Mouse (Mus musculus): ENCODE results near the gene Vwa8. TPM values are rescaled to one million over a fixed set of nuclear protein-coding genes. Genes with fewer than 3 reads are reported as not detected.
A peak's percentile ranks its signal among the peaks of the same experiment; 100 is the strongest.

Gene Vwa8
- polyA plus RNA-seq, 1 experiment from 2014 or later: 14.7 TPM

GRCm38 (mm10) chr14:79047186-79047585, 198.3 kb downstream of the Vwa8 start:
- H3K4me1 ChIP-seq (ENCODE audit: control insufficient read depth, insufficient read depth, low read length): no peaks in the 10 kb centered on the region
- no peak overlapping the region for H3K9ac ChIP-seq (replicated peaks; ENCODE audit: low read depth, low read length)
- no peak overlapping the region for H3K27ac ChIP-seq (ENCODE audit: low read length)
- no peak overlapping the region for H3K4me3 ChIP-seq (ENCODE audit: low read depth, low read length)
- no peak for ATAC-seq (ENCODE audit: insufficient number of reproducible peaks, insufficient read depth, low FRiP score, low read depth)
- no peaks in the 10 kb centered on the region for H3K9me3 ChIP-seq (ENCODE audit: control insufficient read depth, low read depth, low read length)
- 62% methylated on average over 2 of the region's 2 CpGs for WGBS
- H3K36me3 ChIP-seq (ENCODE audit: control insufficient read depth, insufficient read depth, low read length): no peaks in the 10 kb centered on the region
- no peaks in the 10 kb centered on the region for H3K27me3 ChIP-seq (ENCODE audit: control insufficient read depth, insufficient read depth, low read length)
- H3K4me2 ChIP-seq (replicated peaks; ENCODE audit: low read depth, low read length): no peak overlapping the region

GRCm38 (mm10) chr14:79047956-79048355, 199.1 kb downstream of the Vwa8 start:
- H3K9me3 ChIP-seq (ENCODE audit: control insufficient read depth, low read depth, low read length): no peaks in the 10 kb centered on the region
- no peaks in the 10 kb centered on the region for H3K36me3 ChIP-seq (ENCODE audit: control insufficient read depth, insufficient read depth, low read length)
- no peak for ATAC-seq (ENCODE audit: insufficient number of reproducible peaks, insufficient read depth, low FRiP score, low read depth)
- H3K27ac ChIP-seq (ENCODE audit: low read length): no peak overlapping the region
- H3K4me2 ChIP-seq (replicated peaks; ENCODE audit: low read depth, low read length): no peak overlapping the region
- no peaks in the 10 kb centered on the region for H3K27me3 ChIP-seq (ENCODE audit: control insufficient read depth, insufficient read depth, low read length)
- 80% methylated on average over 6 of the region's 6 CpGs for WGBS
- no peaks in the 10 kb centered on the region for H3K4me1 ChIP-seq (ENCODE audit: control insufficient read depth, insufficient read depth, low read length)
- no peak overlapping the region for H3K9ac ChIP-seq (replicated peaks; ENCODE audit: low read depth, low read length)
- no peak overlapping the region for H3K4me3 ChIP-seq (ENCODE audit: low read depth, low read length)

- no peak overlapping the region for H3K4me3 ChIP-seq (ENCODE audit: low read depth, low read length)
- H3K4me2 ChIP-seq (replicated peaks; ENCODE audit: low read depth, low read length): no peak overlapping the region
- H3K27ac ChIP-seq (ENCODE audit: low read length): no peak overlapping the region
- no peak for ATAC-seq (ENCODE audit: insufficient number of reproducible peaks, insufficient read depth, low FRiP score, low read depth)
- 85% methylated on average over 11 of the region's 11 CpGs for WGBS
- H3K9ac ChIP-seq (replicated peaks; ENCODE audit: low read depth, low read length): no peak overlapping the region
- no peaks in the 10 kb centered on the region for H3K27me3 ChIP-seq (ENCODE audit: control insufficient read depth, insufficient read depth, low read length)
- no peaks in the 10 kb centered on the region for H3K36me3 ChIP-seq (ENCODE audit: control insufficient read depth, insufficient read depth, low read length)
- no peaks in the 10 kb centered on the region for H3K9me3 ChIP-seq (ENCODE audit: control insufficient read depth, low read depth, low read length)
- H3K4me1 ChIP-seq (ENCODE audit: control insufficient read depth, insufficient read depth, low read length): no peaks in the 10 kb centered on the region
Measured at GRCm38 (mm10) chr14:79049544-79049943, 200.7 kb downstream of the Vwa8 start.

GRCm38 (mm10) chr14:79065636-79066035, 216.8 kb downstream of the Vwa8 start:
- H3K27me3 ChIP-seq (ENCODE audit: control insufficient read depth, insufficient read depth, low read length): no peaks in the 10 kb centered on the region
- H3K4me1 ChIP-seq (ENCODE audit: control insufficient read depth, insufficient read depth, low read length): 0 out of 2 replicates have a peak, but pooled peaks cover 3% of the 10 kb centered on the region
- H3K4me3 ChIP-seq (ENCODE audit: low read depth, low read length): no peak overlapping the region
- H3K9me3 ChIP-seq (ENCODE audit: control insufficient read depth, low read depth, low read length): no peaks in the 10 kb centered on the region
- H3K36me3 ChIP-seq (ENCODE audit: control insufficient read depth, insufficient read depth, low read length): no peaks in the 10 kb centered on the region
- 82% methylated on average over 3 of the region's 3 CpGs for WGBS
- no peak overlapping the region for H3K9ac ChIP-seq (replicated peaks; ENCODE audit: low read depth, low read length)
- no peak for ATAC-seq (ENCODE audit: insufficient number of reproducible peaks, insufficient read depth, low FRiP score, low read depth)
- no peak overlapping the region for H3K4me2 ChIP-seq (replicated peaks; ENCODE audit: low read depth, low read length)
- no peak overlapping the region for H3K27ac ChIP-seq (ENCODE audit: low read length)

GRCm38 (mm10) chr14:79069515-79069914, 220.7 kb downstream of the Vwa8 start:
- Histone ChIP-seq H3K4me2 (replicated peaks; ENCODE audit: low read depth, low read length) (no peak overlapping the region), H3K9ac (replicated peaks; ENCODE audit: low read depth, low read length) (no peak overlapping the region), H3K4me3 (ENCODE audit: low read depth, low read length) (no peak overlapping the region), H3K4me1 (ENCODE audit: control insufficient read depth, insufficient read depth, low read length) (no peaks in the 10 kb centered on the region), H3K27ac (ENCODE audit: low read length) (no peak overlapping the region), H3K9me3 (ENCODE audit: control insufficient read depth, low read depth, low read length) (no peaks in the 10 kb centered on the region), H3K36me3 (ENCODE audit: control insufficient read depth, insufficient read depth, low read length) (no peaks in the 10 kb centered on the region), H3K27me3 (ENCODE audit: control insufficient read depth, insufficient read depth, low read length) (no peaks in the 10 kb centered on the region)
- ATAC-seq (ENCODE audit: insufficient number of reproducible peaks, insufficient read depth, low FRiP score, low read depth): no peak
- 97% methylated on average over 1 of the region's 1 CpGs for WGBS

GRCm38 (mm10) chr14:79074786-79075185, 225.9 kb downstream of the Vwa8 start:
- Histone ChIP-seq H3K9ac (replicated peaks; ENCODE audit: low read depth, low read length) (no peak overlapping the region), H3K27ac (ENCODE audit: low read length) (no peak overlapping the region), H3K4me1 (ENCODE audit: control insufficient read depth, insufficient read depth, low read length) (0 out of 2 replicates have a peak, but pooled peaks cover 4% of the 10 kb centered on the region), H3K36me3 (ENCODE audit: control insufficient read depth, insufficient read depth, low read length) (no peaks in the 10 kb centered on the region), H3K4me2 (replicated peaks; ENCODE audit: low read depth, low read length) (no peak overlapping the region), H3K27me3 (ENCODE audit: control insufficient read depth, insufficient read depth, low read length) (no peaks in the 10 kb centered on the region), H3K9me3 (ENCODE audit: control insufficient read depth, low read depth, low read length) (no peaks in the 10 kb centered on the region), H3K4me3 (ENCODE audit: low read depth, low read length) (no peak overlapping the region)
- no peak for ATAC-seq (ENCODE audit: insufficient number of reproducible peaks, insufficient read depth, low FRiP score, low read depth)
- 73% methylated on average over 8 of the region's 8 CpGs for WGBS

- Histone ChIP-seq H3K9me3 (ENCODE audit: control insufficient read depth, low read depth, low read length) (no peaks in the 10 kb centered on the region), H3K4me3 (ENCODE audit: low read depth, low read length) (no peak overlapping the region), H3K4me1 (ENCODE audit: control insufficient read depth, insufficient read depth, low read length) (0 out of 2 replicates have a peak, but pooled peaks cover 4% of the 10 kb centered on the region), H3K27ac (ENCODE audit: low read length) (peak overlapping the region; percentile 18; the same call in 1 of the 2 replicates), H3K9ac (replicated peaks; ENCODE audit: low read depth, low read length) (no peak overlapping the region), H3K27me3 (ENCODE audit: control insufficient read depth, insufficient read depth, low read length) (no peaks in the 10 kb centered on the region), H3K4me2 (replicated peaks; ENCODE audit: low read depth, low read length) (no peak overlapping the region), H3K36me3 (ENCODE audit: control insufficient read depth, insufficient read depth, low read length) (no peaks in the 10 kb centered on the region)
- WGBS: 60% methylated on average over 9 of the region's 9 CpGs
- ATAC-seq (ENCODE audit: insufficient number of reproducible peaks, insufficient read depth, low FRiP score, low read depth): no peak
Measured at GRCm38 (mm10) chr14:79076560-79077300, 227.9 kb downstream of the Vwa8 start.

GRCm38 (mm10) chr14:79083573-79083972, 234.7 kb downstream of the Vwa8 start:
- H3K4me3 ChIP-seq (ENCODE audit: low read depth, low read length): no peak overlapping the region
- H3K9me3 ChIP-seq (ENCODE audit: control insufficient read depth, low read depth, low read length): no peaks in the 10 kb centered on the region

GRCm38 (mm10) chr14:79086006-79086405, 237.2 kb downstream of the Vwa8 start:
- Histone ChIP-seq H3K4me1 (ENCODE audit: control insufficient read depth, insufficient read depth, low read length) (peaks cover 2% of the 10 kb centered on the region; the same call in 1 of the 2 replicates), H3K27me3 (ENCODE audit: control insufficient read depth, insufficient read depth, low read length) (no peaks in the 10 kb centered on the region), H3K9me3 (ENCODE audit: control insufficient read depth, low read depth, low read length) (no peaks in the 10 kb centered on the region), H3K9ac (replicated peaks; ENCODE audit: low read depth, low read length) (no peak overlapping the region), H3K27ac (ENCODE audit: low read length) (no peak overlapping the region), H3K36me3 (ENCODE audit: control insufficient read depth, insufficient read depth, low read length) (no peaks in the 10 kb centered on the region; the same call in 1 of the 2 replicates), H3K4me3 (ENCODE audit: low read depth, low read length) (no peak overlapping the region), H3K4me2 (replicated peaks; ENCODE audit: low read depth, low read length) (no peak overlapping the region)
- ATAC-seq (ENCODE audit: insufficient number of reproducible peaks, insufficient read depth, low FRiP score, low read depth): no peak
- WGBS: 79% methylated on average over 5 of the region's 5 CpGs

More at GRCm38 (mm10) chr14:79083573-79083972, 234.7 kb downstream of the Vwa8 start:
- 45% methylated on average over 7 of the region's 7 CpGs for WGBS
- no peak overlapping the region for H3K9ac ChIP-seq (replicated peaks; ENCODE audit: low read depth, low read length)
- H3K36me3 ChIP-seq (ENCODE audit: control insufficient read depth, insufficient read depth, low read length): no peaks in the 10 kb centered on the region
- H3K4me2 ChIP-seq (replicated peaks; ENCODE audit: low read depth, low read length): no peak overlapping the region
- H3K27ac ChIP-seq (ENCODE audit: low read length): no peak overlapping the region
- no peaks in the 10 kb centered on the region for H3K27me3 ChIP-seq (ENCODE audit: control insufficient read depth, insufficient read depth, low read length)
- no peaks in the 10 kb centered on the region for H3K4me1 ChIP-seq (ENCODE audit: control insufficient read depth, insufficient read depth, low read length)
- ATAC-seq (ENCODE audit: insufficient number of reproducible peaks, insufficient read depth, low FRiP score, low read depth): no peak

All from stomach, embryonic 14.5 days (tissue).